Mouse (Mus musculus) naive thymus-derived CD4-positive, alpha-beta T cell, adult 2 months (primary cell): ENCODE data around the gene Smg6.
"Not testable (repeated sequence)": the region's sequence is repeated elsewhere in the genome, so short reads cannot be mapped to it uniquely, and the experiment has no call there.

ENCODE experiments used
- DNase-seq: peaks from one replicate; pipeline ENCODE4 v3.0.0-alpha.2; 2011; ENCODE audit warnings: low read depth

Gene Smg6

GRCm38 (mm10) chr11:75166861-75167642, 241.4 kb downstream of the Smg6 start:
- peak; percentile 74 for DNase-seq

- DNase-seq, result peak; percentile 57
Measured at GRCm38 (mm10) chr11:75167643-75168589, 242.3 kb downstream of the Smg6 start.

- DNase-seq, result peak; percentile 91
Measured at GRCm38 (mm10) chr11:75168590-75169361, 243.2 kb downstream of the Smg6 start.

- no peak for DNase-seq
Measured at GRCm38 (mm10) chr11:75169405-75170080, 243.9 kb downstream of the Smg6 start, which contains the start of gene Hic1. Gene Hic1 (minus strand): TSS chr11:75169519.

GRCm38 (mm10) chr11:75170136-75170751, 244.6 kb downstream of the Smg6 start:
- DNase-seq, result peak; percentile 93

- DNase-seq, result peak; percentile 43
Measured at GRCm38 (mm10) chr11:75171186-75171865, 245.7 kb downstream of the Smg6 start.

GRCm38 (mm10) chr11:75172151-75173094, 246.8 kb downstream of the Smg6 start:
- DNase-seq, result peak; percentile 69

GRCm38 (mm10) chr11:75173095-75173798, 247.6 kb downstream of the Smg6 start:
- DNase-seq, result peak; percentile 97

- no peak for DNase-seq
Measured at GRCm38 (mm10) chr11:75173799-75174165, 248.2 kb downstream of the Smg6 start.

- not testable (repeated sequence) for DNase-seq
Measured at GRCm38 (mm10) chr11:75174574-75174973, 249.0 kb downstream of the Smg6 start.

- DNase-seq, result peak; percentile 36
Measured at GRCm38 (mm10) chr11:75178011-75178410, 252.4 kb downstream of the Smg6 start.

- DNase-seq, result peak; percentile 95
Measured at GRCm38 (mm10) chr11:75178672-75179208, 253.1 kb downstream of the Smg6 start, which contains the start of gene Ovca2. Gene Ovca2 (minus strand): TSS chr11:75178835.

- no peak for DNase-seq
Measured at GRCm38 (mm10) chr11:75183917-75184570, 258.4 kb downstream of the Smg6 start.

- DNase-seq, result no peak
Measured at GRCm38 (mm10) chr11:75184573-75184972, 258.9 kb downstream of the Smg6 start.

- DNase-seq, result no peak
Measured at GRCm38 (mm10) chr11:75184986-75185385, 259.4 kb downstream of the Smg6 start.

- DNase-seq, result no peak
Measured at GRCm38 (mm10) chr11:75189713-75190370, 264.2 kb downstream of the Smg6 start.

GRCm38 (mm10) chr11:75190371-75190724, 264.7 kb downstream of the Smg6 start:
- peak; percentile 88 for DNase-seq
